Mouse (Mus musculus) ES-CJ7 (cell line): ENCODE data around the gene Olfr1436.
"Not testable (repeated sequence)": the region's sequence is repeated elsewhere in the genome, so short reads cannot be mapped to it uniquely, and the experiment has no call there.

Experiments
- DNase-seq: peaks from one replicate; pipeline ENCODE4 v3.0.0; 2011; ENCODE audit warnings: low read depth, low spot score

Olfr1436 gene

DNA sequence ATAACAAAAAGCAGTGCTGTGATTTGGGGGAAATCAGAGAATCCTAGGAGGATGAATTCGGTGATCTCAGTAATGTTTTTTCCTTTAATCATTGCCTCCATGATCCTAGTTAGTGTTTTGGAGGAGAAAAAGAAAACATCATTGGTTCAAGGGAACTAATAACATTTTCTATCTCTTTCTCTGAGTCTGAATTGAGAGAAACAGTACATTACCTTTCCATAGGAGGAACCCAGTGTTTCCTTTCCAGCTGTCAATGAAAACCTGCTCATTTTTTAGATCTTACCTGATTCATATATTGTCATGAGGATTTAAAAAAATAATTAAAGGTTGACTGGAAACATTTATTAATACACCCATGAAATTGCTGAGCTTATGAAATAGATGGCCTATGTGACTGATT lies at the start of gene Olfr1436:
Gene Olfr1436, minus strand, starts transcription at position 101 of the 400 bp plus-strand sequence.
- DNase-seq: not testable (repeated sequence)

DNA sequence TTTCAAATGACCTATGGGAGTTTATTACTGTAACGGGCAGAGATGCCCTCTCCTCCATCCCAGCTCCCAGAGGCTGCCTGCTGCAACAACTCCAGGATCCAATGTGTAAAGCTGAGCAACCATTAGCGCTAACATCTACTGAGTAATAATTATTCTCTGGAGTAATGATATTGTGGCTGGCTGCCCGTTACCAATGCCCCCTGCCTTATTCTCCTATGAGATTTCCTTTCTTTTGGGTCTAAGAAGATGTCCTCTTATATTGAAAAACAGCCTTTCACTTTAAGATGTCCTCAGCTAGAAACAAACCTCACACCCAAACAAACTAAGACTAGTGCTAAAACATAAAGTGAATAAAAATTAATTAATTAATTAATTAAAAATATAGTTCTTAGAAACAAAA lies 36.9 kb upstream of the Olfr1436 start, which contains the start of gene Olfr1438-ps1:
Gene Olfr1438-ps1, minus strand, starts transcription at position 101 of the 400 bp plus-strand sequence.
- DNase-seq: no peak

DNA sequence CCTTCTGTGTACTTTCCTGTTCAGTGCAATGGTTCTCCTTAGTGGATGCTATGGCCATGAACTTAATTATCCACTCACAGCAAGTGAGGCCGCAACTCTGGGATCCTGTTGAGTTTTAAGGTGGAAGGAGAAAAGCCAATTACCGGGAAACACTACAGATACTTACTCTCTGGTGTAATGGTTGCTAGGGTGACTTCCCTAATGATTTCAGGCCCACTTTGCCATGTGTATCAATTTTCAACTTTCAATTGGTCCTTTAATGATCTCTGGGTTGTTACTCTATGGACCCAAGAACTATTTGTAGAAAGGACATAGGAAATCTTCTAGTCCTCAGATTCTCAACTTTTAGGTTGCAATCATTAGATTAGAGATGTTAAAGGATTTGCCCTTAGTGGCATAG lies 26.1 kb upstream of the Olfr1436 start, which contains the start of gene Olfr1437:
Gene Olfr1437, minus strand, starts transcription at position 101 of the 400 bp plus-strand sequence.
- no peak for DNase-seq

DNA sequence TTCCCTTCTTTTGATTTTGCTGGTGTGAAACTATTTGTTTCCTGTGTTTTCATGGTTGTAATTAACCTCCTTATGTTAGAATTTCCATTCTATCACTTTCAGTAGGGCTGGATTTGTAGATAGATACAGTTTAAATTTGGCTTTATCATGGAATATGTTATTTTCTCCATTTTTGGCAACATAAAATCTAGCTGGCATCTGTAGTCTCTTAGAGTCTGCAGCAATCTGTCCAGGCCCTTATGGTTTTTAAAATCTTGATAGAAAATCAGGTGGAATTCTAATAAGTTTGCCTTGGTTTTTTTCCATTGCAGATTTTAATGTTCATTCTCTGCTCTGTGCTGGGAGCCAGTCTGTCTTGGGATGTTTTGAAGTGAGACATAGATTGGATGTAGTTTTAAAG lies 6.0 kb downstream of the Olfr1436 start:
- DNase-seq: no peak

DNA sequence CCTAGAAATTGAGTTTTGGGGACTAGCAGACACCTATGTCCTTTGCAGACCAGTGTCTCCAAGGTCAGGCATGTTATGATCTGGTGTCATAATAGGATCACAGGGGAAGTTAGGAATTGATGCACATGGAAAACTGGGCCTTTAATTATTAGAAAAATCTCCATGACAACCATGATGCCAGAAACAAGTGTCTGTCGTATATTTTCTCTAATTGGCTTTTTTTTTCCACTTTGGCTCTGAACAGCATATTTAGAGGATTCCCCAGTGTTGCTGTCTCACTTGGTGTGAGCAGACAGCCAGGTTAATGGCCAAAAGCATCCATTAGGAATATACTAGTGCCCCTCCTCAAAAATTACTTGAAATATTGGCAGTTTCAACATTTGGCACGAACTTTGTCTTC lies 19.4 kb downstream of the Olfr1436 start, which contains the start of gene Olfr1434:
Gene Olfr1434, plus strand, starts transcription at position 301 of the 400 bp plus-strand sequence.
- no peak for DNase-seq

DNA sequence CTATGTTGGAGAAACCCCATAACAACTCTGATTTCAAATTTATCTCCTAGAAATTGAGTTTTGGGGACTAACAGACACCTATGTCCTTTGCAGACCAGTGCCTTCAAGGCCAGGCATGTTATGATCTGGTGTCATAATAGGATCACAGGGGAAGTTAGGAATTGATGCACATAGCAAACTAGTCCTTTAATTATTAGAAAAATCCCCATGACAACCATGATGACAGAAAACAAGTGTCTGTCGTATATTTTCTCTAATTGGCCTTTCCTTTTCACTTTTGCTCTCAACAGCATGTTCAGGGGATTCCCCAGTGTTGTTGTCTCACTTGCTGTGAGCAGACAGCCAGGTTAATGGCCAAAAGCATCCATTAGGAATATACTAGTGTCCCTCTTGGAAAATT lies 38.2 kb downstream of the Olfr1436 start, which contains the start of gene Olfr235:
Gene Olfr235, plus strand, starts transcription at position 301 of the 400 bp plus-strand sequence.
- DNase-seq: no peak
